In the genomic region with DNA sequence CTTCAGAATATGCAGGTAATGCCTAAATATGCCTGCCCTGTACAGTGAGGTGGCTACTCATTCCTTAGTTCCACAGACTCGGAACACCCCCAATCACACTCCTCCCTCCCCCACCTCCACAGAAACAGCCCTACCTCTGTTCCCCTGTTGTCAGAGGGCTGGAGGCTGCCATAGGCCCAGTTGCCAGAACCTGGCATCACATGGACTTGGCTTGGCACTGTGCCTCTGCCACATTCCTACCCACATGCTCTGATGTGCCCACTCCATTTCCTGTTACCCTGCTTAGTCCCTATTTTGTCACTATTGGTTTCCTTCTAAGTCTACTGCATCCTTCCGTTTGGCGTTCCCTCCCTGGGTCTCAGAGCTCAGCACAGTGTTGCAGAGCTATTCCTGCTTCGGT, we compare ENCODE assay signal across 10 mouse cellular contexts. TPM values are rescaled to one million over a fixed set of nuclear protein-coding genes. Genes with fewer than 3 reads are reported as not detected.
DNase-seq lines count a peak whose midpoint lies in the region; ATAC-seq lines count a peak whose summit lies in the region.
"Had no signal": no experiment of that assay in that cellular context is flagged by ENCODE, and none has a peak within 500 bp of the region (broad histone marks: within the 10 kb centered on the region; RNA-seq: fewer than 3 reads in every experiment).

No protein-coding gene starts in this region.

- WGBS in heart, embryonic 15.5 days: 90% methylated on average over 4 of the region's 4 CpGs
- 92% methylated on average over 4 of the region's 4 CpGs for WGBS in intestine, embryonic 15.5 days
- WGBS in liver, embryonic 12.5 days (ENCODE audit: insufficient replicate concordance): 77% methylated on average over 4 of the region's 4 CpGs

- no peak for DNase-seq in heart, adult 9 months (ENCODE audit: low spot score in 2 of 2)
- DNase-seq in 416B (ENCODE audit: low read depth): peak; percentile 79
- DNase-seq in cerebellum, adult 8-10 months: peak; percentile 77
- peak; percentile 32 to 76 for DNase-seq in left cerebral cortex, adult 9 months (ENCODE audit: low spot score in 2 of 2)
- DNase-seq in spleen, adult 18-20 months: no peak

- H3K4me3 ChIP-seq in heart, embryonic 15.5 days: no peak overlapping the region
- H3K4me3 ChIP-seq in intestine, embryonic 15.5 days (replicated peaks): no peak overlapping the region
- H3K4me3 ChIP-seq in liver, embryonic 12.5 days: no peak overlapping the region
- H3K4me3 ChIP-seq: embryonic facial prominence, embryonic 12.5 days had no signal

- H3K4me1 ChIP-seq in heart, embryonic 15.5 days (replicated peaks): peaks cover 29% of the 10 kb centered on the region
- H3K4me1 ChIP-seq in intestine, embryonic 15.5 days (replicated peaks): no peaks in the 10 kb centered on the region
- no peaks in the 10 kb centered on the region for H3K4me1 ChIP-seq in liver, embryonic 12.5 days
- H3K4me1 ChIP-seq: embryonic facial prominence, embryonic 12.5 days had no signal

- H3K27ac ChIP-seq in heart, embryonic 15.5 days: peak overlapping the region; percentile 26
- H3K27ac ChIP-seq in intestine, embryonic 15.5 days: no peak overlapping the region
- H3K27ac ChIP-seq in liver, embryonic 12.5 days: no peak overlapping the region
- H3K27ac ChIP-seq: embryonic facial prominence, embryonic 12.5 days had no signal

- no peaks in the 10 kb centered on the region for H3K9me3 ChIP-seq in heart, embryonic 15.5 days (replicated peaks)
- H3K9me3 ChIP-seq in intestine, embryonic 15.5 days: no peaks in the 10 kb centered on the region
- no peaks in the 10 kb centered on the region for H3K9me3 ChIP-seq in liver, embryonic 12.5 days (replicated peaks)
- H3K9me3 ChIP-seq: embryonic facial prominence, embryonic 12.5 days had no signal

- H3K36me3 ChIP-seq in heart, embryonic 15.5 days: peaks cover 59% of the 10 kb centered on the region
- H3K36me3 ChIP-seq in intestine, embryonic 15.5 days: 0 out of 2 replicates have a peak, but pooled peaks cover 3% of the 10 kb centered on the region
- peaks cover 33% of the 10 kb centered on the region for H3K36me3 ChIP-seq in liver, embryonic 12.5 days

- H3K4me2 ChIP-seq in heart, embryonic 15.5 days: no peak overlapping the region
- H3K4me2 ChIP-seq in intestine, embryonic 15.5 days (replicated peaks): no peak overlapping the region
- H3K4me2 ChIP-seq in liver, embryonic 12.5 days: no peak overlapping the region
- H3K4me2 ChIP-seq: embryonic facial prominence, embryonic 12.5 days had no signal

- ATAC-seq in heart, embryonic 15.5 days (replicated peaks; ENCODE audit: insufficient number of reproducible peaks, insufficient read depth, low FRiP score, low read depth): no peak
- ATAC-seq in intestine, embryonic 15.5 days: no peak
- no peak for ATAC-seq in liver, embryonic 12.5 days
- ATAC-seq: Patski had no signal

- H3K9ac ChIP-seq in heart, embryonic 15.5 days: no peak overlapping the region
- no peak overlapping the region for H3K9ac ChIP-seq in intestine, embryonic 15.5 days
- no peak overlapping the region for H3K9ac ChIP-seq in liver, embryonic 12.5 days
- H3K9ac ChIP-seq: embryonic facial prominence, embryonic 12.5 days had no signal

- no peaks in the 10 kb centered on the region for H3K27me3 ChIP-seq in heart, embryonic 15.5 days
- no peaks in the 10 kb centered on the region for H3K27me3 ChIP-seq in intestine, embryonic 15.5 days (replicated peaks)
- H3K27me3 ChIP-seq in liver, embryonic 12.5 days (replicated peaks): no peaks in the 10 kb centered on the region
- H3K27me3 ChIP-seq: embryonic facial prominence, embryonic 12.5 days; Patski had no signal

RNA-seq across cellular contexts. Expression of a gene that starts 55.8 kb away (rescaled TPM):
- 162 and 181 TPM in 2 replicates for polyA plus RNA-seq in heart, embryonic 15.5 days (2015; fragmentation: Nextera tagmentation; extraction: Ambion mirVana)
- 192 and 223 TPM in 2 replicates for polyA plus RNA-seq in intestine, embryonic 15.5 days (2015; fragmentation: Nextera tagmentation; extraction: Ambion mirVana)
- polyA plus RNA-seq in liver, embryonic 12.5 days (2016; fragmentation: Nextera tagmentation; extraction: Ambion mirVana): 130 and 134 TPM in 2 replicates

RNA-seq across cellular contexts. Expression of a gene that starts 56.5 kb away (rescaled TPM):
- 23.0 and 26.0 TPM in 2 replicates for polyA plus RNA-seq in heart, embryonic 15.5 days (2015; fragmentation: Nextera tagmentation; extraction: Ambion mirVana)
- 14.1 and 14.4 TPM in 2 replicates for polyA plus RNA-seq in intestine, embryonic 15.5 days (2015; fragmentation: Nextera tagmentation; extraction: Ambion mirVana)
- polyA plus RNA-seq in liver, embryonic 12.5 days (2016; fragmentation: Nextera tagmentation; extraction: Ambion mirVana): 5.0 and 5.3 TPM in 2 replicates

Comparison
In these comparisons a context has a peak if more than half of its experiments do, and no peak if none do; other contexts are left out.
1. DNase-seq: peak in 416B (single experiment), cerebellum, adult 8-10 months (single experiment) and left cerebral cortex, adult 9 months (2 of 2); none in heart, adult 9 months (0 of 2) and spleen, adult 18-20 months (0 of 2).